Mouse (Mus musculus) spleen, postnatal 14 days (tissue): ENCODE data around the gene Cnnm4.
"Not testable (repeated sequence)": the region's sequence is repeated elsewhere in the genome, so short reads cannot be mapped to it uniquely, and the experiment has no call there.

Source experiments
- DNase-seq, 2 experiments: peaks; one replicate each; pipeline ENCODE4 v3.0.0; 2021 to 2022; ENCODE audit warnings: low spot score in 2 of 2

The Cnnm4 gene

GRCm38 (mm10) chr1:36513718-36514117 lies 42.3 kb downstream of the Cnnm4 start:
- no peak for DNase-seq

GRCm38 (mm10) chr1:36518259-36518658 lies 46.8 kb downstream of the Cnnm4 start:
- DNase-seq = no peak

- no peak for DNase-seq
Measured at GRCm38 (mm10) chr1:36519626-36520025, 48.2 kb downstream of the Cnnm4 start.

GRCm38 (mm10) chr1:36522210-36522609 lies 50.8 kb downstream of the Cnnm4 start:
- no peak for DNase-seq

GRCm38 (mm10) chr1:36523332-36524013 lies 52.1 kb downstream of the Cnnm4 start:
- no peak for DNase-seq

GRCm38 (mm10) chr1:36524058-36524457 lies 52.6 kb downstream of the Cnnm4 start:
- DNase-seq = no peak

GRCm38 (mm10) chr1:36525774-36526173 lies 54.4 kb downstream of the Cnnm4 start:
- no peak for DNase-seq

GRCm38 (mm10) chr1:36526903-36527302 lies 55.5 kb downstream of the Cnnm4 start:
- DNase-seq = no peak

- no peak for DNase-seq
Measured at GRCm38 (mm10) chr1:36528351-36528750, 56.9 kb downstream of the Cnnm4 start.

GRCm38 (mm10) chr1:36529274-36529673 lies 57.9 kb downstream of the Cnnm4 start:
- no peak for DNase-seq

GRCm38 (mm10) chr1:36529875-36530274 lies 58.5 kb downstream of the Cnnm4 start:
- DNase-seq = no peak

- DNase-seq = no peak
Measured at GRCm38 (mm10) chr1:36530485-36530884, 59.1 kb downstream of the Cnnm4 start.

- DNase-seq = no peak
Measured at GRCm38 (mm10) chr1:36530962-36531361, 59.5 kb downstream of the Cnnm4 start.

GRCm38 (mm10) chr1:36531461-36531860 lies 60.0 kb downstream of the Cnnm4 start:
- DNase-seq = no peak

GRCm38 (mm10) chr1:36533546-36533945 lies 62.1 kb downstream of the Cnnm4 start:
- DNase-seq = no peak

- DNase-seq = no peak
Measured at GRCm38 (mm10) chr1:36534595-36535058, 63.2 kb downstream of the Cnnm4 start.

GRCm38 (mm10) chr1:36535477-36536396 lies 64.3 kb downstream of the Cnnm4 start:
- no peak for DNase-seq

GRCm38 (mm10) chr1:36536397-36536728 lies 64.9 kb downstream of the Cnnm4 start:
- DNase-seq = no peak

- DNase-seq = not testable (repeated sequence)
Measured at GRCm38 (mm10) chr1:36536783-36537182, 65.4 kb downstream of the Cnnm4 start, which contains the start of gene Ankrd23. Ankrd23 (minus strand) TSS chr1:36536883.

- no peak for DNase-seq
Measured at GRCm38 (mm10) chr1:36538727-36539126, 67.3 kb downstream of the Cnnm4 start.

- DNase-seq = no peak
Measured at GRCm38 (mm10) chr1:36539186-36539585, 67.8 kb downstream of the Cnnm4 start, which contains the start of gene Gm42417. Gm42417 (minus strand) TSS chr1:36539429.

- DNase-seq = no peak
Measured at GRCm38 (mm10) chr1:36540132-36540531, 68.7 kb downstream of the Cnnm4 start.

GRCm38 (mm10) chr1:36540807-36541206 lies 69.4 kb downstream of the Cnnm4 start:
- no peak for DNase-seq
